Mouse (Mus musculus): ENCODE measurements around the gene Cmip.

Gene Cmip

GRCm38 (mm10) chr8:117294812-117295211, 37.9 kb downstream of the Cmip start:
- in situ Hi-C loops (cut with MboI), result no loop called here

GRCm38 (mm10) chr8:117297913-117298518, 41.2 kb downstream of the Cmip start:
- in situ Hi-C loops (cut with MboI), result no loop called here

DNA sequence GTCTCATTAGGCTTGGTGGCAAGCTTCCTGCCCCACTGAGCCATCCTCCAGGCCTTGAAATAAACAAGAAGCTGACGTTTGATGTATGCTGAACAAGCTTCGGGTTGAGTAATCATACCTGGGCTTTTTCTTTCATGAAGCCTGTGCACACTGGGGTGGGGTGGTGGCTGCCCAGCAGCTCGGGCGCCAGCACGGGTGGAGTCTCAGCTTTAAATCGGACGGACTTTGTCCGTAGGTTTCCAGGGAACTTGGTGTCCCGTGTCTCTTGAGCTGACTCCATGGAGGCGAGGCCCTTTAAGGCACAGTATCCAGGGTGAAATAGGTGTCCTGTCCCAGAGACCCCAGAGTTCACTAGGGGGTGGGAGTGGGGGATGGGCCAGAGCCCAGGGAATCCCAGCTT, 42.3 kb downstream of the Cmip start:
- in situ Hi-C loops (cut with MboI), result no loop called here

DNA sequence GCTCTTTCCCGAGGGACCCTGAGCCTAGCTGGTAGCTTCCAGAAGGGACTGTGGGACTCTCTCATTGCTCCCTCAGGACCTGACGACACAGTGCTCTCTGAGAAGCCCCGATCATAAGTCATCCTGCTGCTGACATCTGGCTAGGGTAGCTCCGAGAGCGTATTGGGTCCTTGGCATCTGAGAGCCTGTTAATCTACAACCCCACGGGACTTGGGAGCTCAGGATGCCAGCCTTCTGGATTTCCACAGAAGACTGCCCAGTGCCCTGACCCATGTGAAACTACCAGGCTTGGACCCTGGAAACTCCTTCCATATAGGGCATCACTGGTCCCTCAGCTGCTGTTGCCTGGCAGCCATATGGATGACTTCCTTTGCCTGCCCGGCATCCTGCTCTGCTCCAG, 43.3 kb downstream of the Cmip start:
- in situ Hi-C loops (cut with MboI), result no loop called here

GRCm38 (mm10) chr8:117301457-117302041, 44.7 kb downstream of the Cmip start:
- in situ Hi-C loops (cut with MboI), result no loop called here

- in situ Hi-C loops (cut with MboI), result no loop called here
Measured at GRCm38 (mm10) chr8:117302072-117302471, 45.2 kb downstream of the Cmip start.

GRCm38 (mm10) chr8:117303666-117304065, 46.8 kb downstream of the Cmip start:
- in situ Hi-C loops (cut with MboI), result no loop called here

DNA sequence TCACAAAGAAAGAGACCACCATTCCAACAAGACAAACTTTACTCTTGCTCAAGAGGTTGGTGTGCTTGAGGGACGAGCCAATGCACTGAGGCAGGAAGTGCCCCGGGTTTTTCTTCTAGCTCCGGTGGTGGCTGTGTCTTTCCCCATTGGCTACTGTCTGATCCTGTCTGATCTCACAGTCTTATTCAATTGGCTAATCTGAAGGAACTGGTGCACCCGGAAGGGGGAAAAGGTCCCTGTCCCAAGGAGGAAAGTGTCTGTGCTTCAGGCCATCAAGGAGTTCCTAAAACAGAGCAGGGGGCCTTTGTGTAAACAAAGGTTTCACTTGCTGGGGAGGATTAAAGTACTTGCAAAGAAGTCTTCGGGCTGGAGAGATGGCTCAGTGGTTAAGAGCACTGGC, 48.5 kb downstream of the Cmip start:
- in situ Hi-C loops (cut with MboI), result no loop called here

DNA sequence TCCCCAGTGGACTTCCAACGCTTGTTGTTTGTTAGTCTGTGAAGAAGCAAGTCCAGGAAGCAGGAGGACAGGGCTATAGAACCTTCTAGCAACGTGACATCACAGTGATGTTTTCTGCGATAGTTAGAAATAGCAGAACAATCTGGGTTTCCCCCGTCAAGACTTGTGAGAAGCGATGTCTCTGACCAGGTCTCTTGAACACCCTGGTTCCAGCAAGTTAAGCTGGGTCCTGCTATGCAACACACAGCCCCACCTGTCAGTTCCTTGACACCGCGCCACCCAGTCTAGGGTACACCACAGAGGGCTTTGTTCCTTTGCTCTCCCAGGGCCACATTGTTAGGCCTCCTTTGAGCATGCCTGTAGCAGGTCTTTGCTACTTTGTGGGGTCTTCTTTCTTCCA, 49.9 kb downstream of the Cmip start:
- in situ Hi-C loops (cut with MboI), result no loop called here

GRCm38 (mm10) chr8:117307221-117307620, 50.4 kb downstream of the Cmip start:
- in situ Hi-C loops (cut with MboI), result no loop called here

- in situ Hi-C loops (cut with MboI), result no loop called here
Measured at GRCm38 (mm10) chr8:117308303-117309095, 51.6 kb downstream of the Cmip start.

DNA sequence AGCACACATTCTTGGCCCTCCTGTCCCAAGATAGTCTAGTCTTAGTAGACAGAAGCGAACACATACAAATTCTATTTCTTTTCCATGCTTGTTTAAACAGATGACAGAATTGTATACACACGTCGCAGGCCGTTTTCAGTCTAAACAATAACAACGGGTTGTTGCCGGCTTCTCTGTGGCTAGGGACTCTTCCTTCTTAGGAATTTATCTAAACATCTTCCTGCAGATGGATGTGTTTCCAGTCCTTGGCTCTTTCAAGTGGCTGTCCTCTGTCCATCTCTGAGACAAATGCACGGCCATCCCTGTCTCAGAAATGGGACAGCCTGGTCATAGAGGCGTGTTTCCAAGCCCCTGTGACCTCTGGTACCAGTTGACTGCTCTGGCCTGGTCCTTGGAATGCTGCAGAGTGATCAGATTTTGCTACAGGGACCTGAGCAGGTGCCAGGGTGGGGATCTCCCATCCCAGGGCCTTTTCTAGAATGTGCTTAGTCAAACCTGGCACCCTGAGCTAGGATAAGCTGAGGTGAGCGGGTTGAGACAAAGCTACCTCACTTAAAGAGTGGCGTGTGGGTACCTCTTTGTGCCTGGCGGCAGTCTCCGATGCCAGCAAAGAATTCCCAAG, 52.9 kb downstream of the Cmip start:
- in situ Hi-C loops (cut with MboI), result no loop called here

DNA sequence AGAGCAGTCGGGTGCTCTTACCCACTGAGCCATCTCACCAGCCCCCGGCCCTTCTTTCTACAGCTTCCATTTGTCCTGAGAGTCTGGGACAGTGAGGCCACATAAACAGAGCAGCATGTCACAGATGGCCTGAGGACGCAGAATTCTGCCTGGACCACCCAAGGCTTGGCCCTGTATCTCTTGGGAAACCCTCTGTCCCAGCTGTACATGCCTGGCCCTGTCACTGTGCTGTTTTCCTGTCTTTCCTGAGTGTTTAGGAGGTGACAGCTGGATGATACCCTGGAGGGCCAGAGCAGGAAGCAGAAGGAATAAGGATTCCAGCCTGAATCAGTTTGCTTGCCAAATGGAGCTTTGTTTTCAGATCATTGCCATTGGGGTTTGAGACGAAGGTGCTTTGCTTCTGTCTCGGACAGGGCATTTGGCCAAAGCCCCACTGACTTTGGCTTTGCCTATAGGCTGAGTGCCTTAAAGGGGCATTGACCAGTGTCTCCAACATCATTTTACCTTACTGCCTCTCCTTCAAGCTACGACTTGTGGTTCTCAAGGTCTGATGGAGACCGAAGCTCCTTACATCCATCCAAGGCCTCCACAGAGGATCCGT, 54.2 kb downstream of the Cmip start:
- in situ Hi-C loops (cut with MboI), result no loop called here

DNA sequence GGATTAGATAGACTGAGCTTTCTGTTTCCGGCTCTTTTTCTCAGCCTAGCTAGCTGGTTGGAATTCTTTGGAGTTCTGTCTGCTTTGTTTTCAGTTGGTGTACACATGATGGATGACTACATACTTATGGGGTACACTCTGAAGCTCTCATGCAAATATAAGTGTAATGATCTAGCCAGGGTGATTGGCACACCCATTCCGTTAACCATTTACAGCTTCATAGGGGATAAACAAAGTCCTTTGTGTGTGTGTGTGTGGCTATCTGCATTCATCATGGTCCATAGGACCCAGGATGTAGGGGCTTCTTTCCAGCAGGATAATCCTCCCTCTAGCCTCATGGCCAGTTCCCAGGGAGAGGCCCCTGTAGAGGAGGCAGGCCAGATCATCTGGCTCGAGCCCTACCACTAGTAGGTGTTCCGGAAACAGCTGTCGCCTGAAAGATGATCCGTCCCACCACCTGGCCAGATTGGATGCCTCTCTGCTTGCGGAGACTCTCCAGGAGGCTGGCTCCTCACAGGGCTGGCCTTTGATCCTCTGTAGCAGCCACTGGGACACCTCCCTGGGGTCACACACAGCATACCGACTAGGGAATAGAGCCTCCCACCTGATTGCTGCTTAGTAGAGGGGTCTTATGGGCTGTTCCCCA, 57.6 kb downstream of the Cmip start:
- in situ Hi-C loops (cut with MboI), result no loop called here

- in situ Hi-C loops (cut with MboI), result no loop called here
Measured at GRCm38 (mm10) chr8:117315727-117316126, 58.9 kb downstream of the Cmip start.

DNA sequence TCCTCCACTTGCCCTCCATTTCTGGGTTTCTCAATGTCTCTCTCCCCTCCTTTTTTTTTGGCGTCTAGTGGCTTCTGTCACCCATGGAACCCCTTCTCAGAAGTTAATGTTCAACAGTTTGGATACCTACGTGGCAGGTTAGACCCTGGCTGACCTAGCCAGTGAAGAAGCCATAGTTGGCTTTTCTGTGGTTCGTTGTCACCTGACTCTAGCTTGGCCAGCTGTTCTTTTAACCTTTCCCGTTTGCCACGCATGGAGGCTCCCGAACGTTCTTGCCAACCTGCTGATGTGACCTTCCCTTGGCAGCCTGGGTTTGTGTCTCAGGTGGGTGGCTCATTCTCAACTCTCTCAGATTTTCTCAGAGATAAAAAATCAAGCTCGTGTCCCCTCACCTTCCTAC, 60.6 kb downstream of the Cmip start:
- in situ Hi-C loops (cut with MboI), result no loop called here

GRCm38 (mm10) chr8:117318911-117319826, 62.3 kb downstream of the Cmip start:
- in situ Hi-C loops (cut with MboI), result no loop called here

DNA sequence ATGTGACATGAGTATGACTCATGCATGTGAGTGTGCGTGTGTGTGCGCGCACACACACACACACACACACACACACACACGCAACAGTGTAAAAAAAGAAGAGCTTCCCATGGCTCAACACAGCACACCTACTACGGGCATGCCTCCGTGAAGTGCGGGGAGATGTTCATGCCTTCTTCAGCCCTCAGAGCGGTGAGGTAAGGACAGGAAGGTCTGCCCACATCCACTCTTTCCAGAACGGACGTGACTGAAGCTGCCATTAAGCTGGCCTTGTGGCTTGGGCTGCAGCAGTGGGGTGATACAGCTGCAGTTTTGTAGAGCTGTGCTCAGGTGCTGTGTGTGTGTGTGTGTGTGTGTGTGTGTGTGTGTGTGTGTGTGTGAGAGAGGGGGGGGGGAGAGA, 63.8 kb downstream of the Cmip start:
- in situ Hi-C loops (cut with MboI), result no loop called here

DNA sequence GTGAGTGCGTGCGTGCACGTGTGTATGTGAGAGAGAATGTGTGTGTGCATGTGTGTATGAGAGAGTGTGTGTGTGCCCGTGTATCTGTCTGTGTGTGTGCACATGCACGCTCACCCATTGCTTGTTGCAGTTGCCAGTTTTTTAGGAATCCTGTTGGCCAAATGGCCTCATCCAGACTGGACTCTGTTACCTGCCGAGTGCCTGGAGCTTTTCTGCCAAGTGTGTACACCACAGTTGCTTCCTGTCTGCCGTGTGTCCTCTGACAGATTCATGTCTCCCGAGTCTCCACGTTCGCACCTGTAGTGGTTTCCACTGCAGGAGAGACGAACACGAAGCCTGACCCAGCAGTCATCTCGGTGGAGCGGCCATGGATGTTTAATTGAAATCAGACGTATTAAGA, 64.4 kb downstream of the Cmip start:
- in situ Hi-C loops (cut with MboI), result no loop called here

GRCm38 (mm10) chr8:117322021-117322420, 65.2 kb downstream of the Cmip start:
- in situ Hi-C loops (cut with MboI), result no loop called here

All from mature B cell (primary cell).